ENCODE assay signal across 7 mouse cellular contexts in the genomic region with DNA sequence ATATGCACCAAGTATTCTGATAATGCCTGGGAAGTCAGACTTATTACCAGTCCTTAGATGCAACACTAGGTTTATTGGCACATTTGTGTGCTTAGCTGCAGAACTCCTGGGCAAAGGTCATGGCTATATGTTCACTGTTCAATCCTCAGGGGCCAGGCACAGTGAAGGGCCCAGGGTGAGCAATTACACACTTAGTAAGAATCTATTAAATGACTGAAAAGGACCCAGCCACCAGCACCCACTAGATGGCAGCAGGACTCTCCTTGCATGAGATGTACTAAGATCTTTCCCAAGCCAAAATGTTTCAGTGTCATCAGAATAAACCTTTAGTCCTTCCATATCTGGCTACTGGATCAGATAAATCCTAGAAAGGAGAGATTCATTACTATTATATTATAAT. TPM values are rescaled to one million over a fixed set of nuclear protein-coding genes. Genes with fewer than 3 reads are reported as not detected.
A peak's percentile ranks its signal among the peaks of the same experiment; 100 is the strongest.
DNase-seq lines count a peak whose midpoint lies in the region; ATAC-seq and TF ChIP-seq lines count a peak whose summit lies in the region.

No protein-coding gene starts in this region.

- peaks cover 9% of the 10 kb centered on the region for H3K27me3 ChIP-seq in Patski
- no peaks in the 10 kb centered on the region for H3K27me3 ChIP-seq in forebrain, embryonic 14.5 days (replicated peaks; ENCODE audit: control insufficient read depth, insufficient read depth, low read length)
- no peaks in the 10 kb centered on the region for H3K27me3 ChIP-seq in intestine, embryonic 16.5 days (replicated peaks; ENCODE audit: control insufficient read depth, insufficient read depth, low read length)
- H3K27me3 ChIP-seq in neural tube, embryonic 14.5 days (ENCODE audit: control insufficient read depth, insufficient read depth, low read length): no peaks in the 10 kb centered on the region

- POLR2A ChIA-PET in Patski (lab: Charles Lee): no interaction called here

- CTCF ChIA-PET in Patski (lab: Charles Lee): interaction anchor here (1.0 to 1.1 kb wide), 2 partner anchors 405 to 409 kb away, joined by 4 to 5 read pairs; no protein-coding TSS in a partner anchor

- no peak overlapping the region for H3K9ac ChIP-seq in forebrain, embryonic 14.5 days (ENCODE audit: low read length)
- H3K9ac ChIP-seq in intestine, embryonic 16.5 days (ENCODE audit: low read depth, low read length): no peak overlapping the region
- H3K9ac ChIP-seq in neural tube, embryonic 14.5 days (replicated peaks; ENCODE audit: low read depth, low read length): no peak overlapping the region

- no peak overlapping the region for H3K4me3 ChIP-seq in forebrain, embryonic 14.5 days (ENCODE audit: low read depth, low read length)
- no peak overlapping the region for H3K4me3 ChIP-seq in intestine, embryonic 16.5 days (ENCODE audit: low read length)
- no peak overlapping the region for H3K4me3 ChIP-seq in left cerebral cortex, adult 2 months
- H3K4me3 ChIP-seq in neural tube, embryonic 14.5 days (ENCODE audit: low read depth, low read length): no peak overlapping the region

- no peaks in the 10 kb centered on the region for H3K9me3 ChIP-seq in forebrain, embryonic 14.5 days (replicated peaks; ENCODE audit: control insufficient read depth, low read length)
- no peaks in the 10 kb centered on the region for H3K9me3 ChIP-seq in intestine, embryonic 16.5 days (ENCODE audit: control insufficient read depth, low read length)
- no peaks in the 10 kb centered on the region for H3K9me3 ChIP-seq in neural tube, embryonic 14.5 days (ENCODE audit: control insufficient read depth, low read length)

- no peak overlapping the region for H3K4me2 ChIP-seq in forebrain, embryonic 14.5 days (ENCODE audit: low read length)
- H3K4me2 ChIP-seq in intestine, embryonic 16.5 days (ENCODE audit: low read depth, low read length): no peak overlapping the region
- no peak overlapping the region for H3K4me2 ChIP-seq in neural tube, embryonic 14.5 days (ENCODE audit: low read depth, low read length)

- TF ChIP-seq CTCF in Patski (IDR thresholded peaks at IDR 0.05): peak; percentile 38
- TF ChIP-seq CTCF in left cerebral cortex, adult 2 months (IDR thresholded peaks at IDR 0.05): peak; percentile 80

- no peak overlapping the region for H3K27ac ChIP-seq in forebrain, embryonic 14.5 days (ENCODE audit: low read depth, low read length)
- no peak overlapping the region for H3K27ac ChIP-seq in intestine, embryonic 16.5 days (ENCODE audit: low read length)
- no peak overlapping the region for H3K27ac ChIP-seq in left cerebral cortex, adult 2 months
- no peak overlapping the region for H3K27ac ChIP-seq in neural tube, embryonic 14.5 days (ENCODE audit: low read depth, low read length)

- no peaks in the 10 kb centered on the region for H3K4me1 ChIP-seq in forebrain, embryonic 14.5 days (ENCODE audit: control insufficient read depth, insufficient read depth, low read length)
- H3K4me1 ChIP-seq in intestine, embryonic 16.5 days (ENCODE audit: control insufficient read depth, insufficient read depth, low read length): no peaks in the 10 kb centered on the region
- H3K4me1 ChIP-seq in neural tube, embryonic 14.5 days (ENCODE audit: control insufficient read depth, insufficient read depth, low read length): no peaks in the 10 kb centered on the region

- H3K36me3 ChIP-seq in forebrain, embryonic 14.5 days (ENCODE audit: control insufficient read depth, insufficient read depth, low read length): no peaks in the 10 kb centered on the region
- H3K36me3 ChIP-seq in intestine, embryonic 16.5 days (ENCODE audit: control insufficient read depth, insufficient read depth, low read length): no peaks in the 10 kb centered on the region
- no peaks in the 10 kb centered on the region for H3K36me3 ChIP-seq in neural tube, embryonic 14.5 days (ENCODE audit: control insufficient read depth, insufficient read depth, low read length)

- intact Hi-C loops in left cerebral cortex, adult 2 months (cut with DNase I): loop anchor here (1.0 to 5.0 kb wide), 2 partner anchors 248 to 409 kb away; no protein-coding TSS in a partner anchor

- DNase-seq in Patski (ENCODE audit: low read depth, low spot score): no peak
- peak; percentile 34 for DNase-seq in adrenal gland, postnatal 25 days
- DNase-seq in forebrain, embryonic 14.5 days (ENCODE audit: low spot score): peak; percentile 78
- peak; percentile 63 to 66 for DNase-seq in left cerebral cortex, adult 2 months (ENCODE audit: extremely low spot score in 1 of 2, low spot score in 2 of 2)

- in situ Hi-C loops in Patski (cut with MboI; ENCODE audit: low pct_unique_long_range_greater_than_20kb): no loop called here

- ATAC-seq in Patski: no peak
- ATAC-seq in forebrain, embryonic 14.5 days: peak; percentile 55
- peak; percentile 99 for ATAC-seq in intestine, embryonic 16.5 days
- ATAC-seq in neural tube, embryonic 14.5 days (ENCODE audit: low read depth): peak; percentile 79; the same call in 1 of the 2 replicates
- no peak for ATAC-seq in monocyte, adult 5-6 weeks (replicated peaks; ENCODE audit: insufficient number of reproducible peaks, low FRiP score, low TSS enrichment, poor library complexity, severe bottlenecking)

RNA-seq across cellular contexts. Expression of a gene that starts 37.4 kb away (rescaled TPM):
- polyA plus RNA-seq in Patski (2021): not detected
- total RNA-seq in adrenal gland, postnatal 25 days (2021): not detected in 2 replicates
- polyA plus RNA-seq in forebrain, embryonic 14.5 days (2014; fragmentation: Nextera tagmentation; extraction: Ambion mirVana): not detected in 2 replicates
- not detected in 2 replicates for polyA plus RNA-seq in intestine, embryonic 16.5 days (2015; fragmentation: Nextera tagmentation; extraction: Ambion mirVana)
- total RNA-seq in left cerebral cortex, adult 2 months (2021): not detected
- polyA plus RNA-seq in neural tube, embryonic 14.5 days (2014; fragmentation: Nextera tagmentation; extraction: Ambion mirVana): not detected in 2 replicates
- total RNA-seq in monocyte, adult 5-6 weeks (2017): not detected in 3 replicates

Comparison
In these comparisons a context has a peak if more than half of its experiments do, and no peak if none do; other contexts are left out.
1. ATAC-seq: peak in forebrain, embryonic 14.5 days (single experiment), intestine, embryonic 16.5 days (single experiment) and neural tube, embryonic 14.5 days (single experiment); none in Patski (single experiment) and monocyte, adult 5-6 weeks (single experiment).